Mouse (Mus musculus): Measurements from ENCODE around the gene Snx12.
A peak's percentile ranks its signal among the peaks of the same experiment; 100 is the strongest.

Snx12 gene

GRCm38 (mm10) chrX:101221834-101222795, at the start of gene Snx12:
TSS of gene Snx12 (minus strand) at chrX:101222563.
- DNase-seq = peak; percentile 92

DNA sequence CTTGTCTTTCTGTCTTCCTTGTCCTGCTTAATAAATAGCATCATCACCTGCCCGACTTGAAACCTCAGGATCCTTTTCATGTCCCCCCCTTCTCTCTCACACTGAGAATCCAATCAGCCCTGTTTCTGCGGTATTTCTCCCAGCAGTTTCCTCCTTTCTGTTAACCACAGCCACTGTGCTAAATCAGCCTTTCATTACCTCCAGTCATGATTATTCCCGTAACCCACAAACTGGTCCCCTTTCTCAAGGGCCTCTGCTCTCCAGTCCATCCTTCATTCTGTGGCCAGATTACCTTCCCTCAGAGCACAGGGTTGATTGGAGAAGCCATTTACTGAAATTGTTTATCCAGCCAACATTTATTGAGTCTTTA, 46.4 kb upstream of the Snx12 start, which contains the start of gene Gm20489:
Gene Gm20489 (minus strand): TSS at position 269 of the 370 bp plus-strand sequence.
- no peak for DNase-seq

GRCm38 (mm10) chrX:101268025-101268754, 45.8 kb upstream of the Snx12 start, which contains the start of gene Il2rg:
TSS of gene Il2rg (minus strand) at chrX:101268255.
- peak; percentile 18 for DNase-seq

DNA sequence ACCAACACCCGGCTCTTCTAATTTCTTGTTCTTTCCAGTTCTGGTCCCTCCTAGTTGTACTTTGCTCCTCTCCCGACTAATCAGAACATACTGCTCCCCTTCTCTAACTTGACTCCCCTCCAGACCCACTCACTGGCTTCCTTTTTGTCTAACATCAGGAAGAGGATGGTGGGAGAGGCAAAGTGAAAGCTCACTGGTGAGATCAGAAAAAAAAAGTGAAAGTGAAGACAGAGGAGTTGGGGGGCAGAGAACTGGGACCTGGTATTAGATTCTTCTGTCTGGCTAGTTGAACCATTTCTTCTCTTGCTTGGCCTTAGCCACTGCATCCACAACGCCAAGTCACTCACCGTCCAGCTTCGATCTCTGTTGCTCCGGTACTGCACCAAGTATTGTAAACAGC, 44.3 kb upstream of the Snx12 start:
- DNase-seq = no peak

DNA sequence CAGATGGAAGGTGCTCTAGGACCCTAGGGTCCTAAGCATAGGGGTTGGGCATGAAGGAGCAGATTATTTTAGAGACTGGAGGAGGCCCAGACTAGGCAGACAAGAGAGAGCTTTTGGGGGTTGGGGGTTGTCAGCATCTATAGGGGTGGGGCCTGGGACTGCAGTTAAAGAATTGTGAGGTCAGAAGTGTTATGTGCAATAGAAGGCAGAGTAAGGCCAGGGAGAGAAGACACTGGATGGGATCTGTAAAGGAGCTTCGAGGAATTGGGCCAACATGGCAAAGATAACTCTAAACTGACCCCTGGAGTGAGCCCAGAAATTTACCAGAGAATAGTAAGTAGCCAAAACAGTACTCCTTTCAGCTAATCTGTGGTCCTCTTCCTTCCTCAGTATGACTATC, 41.5 kb upstream of the Snx12 start, which contains the start of gene Gm614:
Gene Gm614 (minus strand): TSS at position 101 of the 400 bp plus-strand sequence.
- no peak for DNase-seq

DNA sequence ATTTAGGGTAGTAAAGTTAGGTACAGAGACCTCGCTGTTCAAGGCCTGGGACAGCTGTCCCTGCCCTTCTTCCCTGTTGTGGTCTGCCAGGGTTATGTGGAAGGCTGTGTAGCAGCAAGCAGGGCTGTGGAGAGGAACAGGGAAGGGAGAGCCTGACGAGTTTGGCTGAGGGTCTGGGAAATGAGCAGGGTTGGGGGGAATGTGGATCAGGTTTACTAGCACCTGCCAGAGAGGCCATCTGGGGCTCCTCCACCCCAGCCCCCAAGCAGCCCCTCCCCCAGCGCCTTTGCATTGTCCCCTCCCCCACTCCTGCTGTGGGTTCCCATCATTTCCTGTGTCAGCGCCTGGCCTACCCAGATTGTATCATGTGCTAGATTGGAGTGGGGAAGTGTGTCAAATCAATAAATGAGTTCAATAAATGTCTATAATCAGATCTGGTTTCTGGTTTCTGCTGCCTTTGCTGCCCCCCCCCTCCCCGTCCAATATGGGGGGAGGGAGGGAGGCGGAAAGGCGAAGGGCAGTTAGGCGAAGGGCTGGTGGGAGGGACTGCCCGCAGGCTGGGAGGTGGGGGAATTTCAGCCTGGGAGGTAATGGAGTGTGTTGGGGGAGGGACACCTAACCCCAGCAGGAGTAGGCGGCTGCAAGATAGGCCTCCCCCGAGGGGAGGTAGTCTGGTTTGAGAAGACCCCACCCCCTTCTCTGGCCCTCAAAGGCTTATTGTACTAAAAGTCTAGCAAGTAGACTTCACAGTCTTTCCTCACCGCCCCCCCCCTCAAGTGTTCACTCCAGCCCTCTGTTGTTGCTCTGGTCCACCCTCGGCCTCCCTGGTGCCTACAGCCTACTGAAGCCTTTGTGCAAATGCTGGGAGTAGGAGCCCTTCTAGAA, 38.3 kb upstream of the Snx12 start:
- no peak for DNase-seq

DNA sequence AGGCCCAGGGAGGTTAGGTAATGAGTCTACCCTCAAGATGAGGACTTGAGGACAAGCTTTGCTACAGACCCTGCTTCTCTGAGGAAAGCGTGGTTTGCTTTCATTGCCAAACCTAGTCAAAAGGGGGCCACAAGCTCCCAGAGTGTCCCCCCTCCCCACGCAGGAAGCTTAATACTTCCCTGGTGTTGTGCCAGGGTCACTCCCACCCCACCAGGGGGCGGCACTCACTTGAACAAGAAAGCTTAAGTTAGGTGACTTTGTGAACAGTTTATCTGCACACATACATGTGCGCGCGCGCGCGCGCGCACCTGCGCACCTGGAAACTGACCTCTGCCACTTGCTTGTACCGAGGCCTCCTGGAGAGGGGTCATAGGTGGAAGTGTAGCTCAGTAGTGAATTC, 34.2 kb upstream of the Snx12 start:
- DNase-seq = peak; percentile 31

GRCm38 (mm10) chrX:101254740-101255139, 32.4 kb upstream of the Snx12 start:
- DNase-seq = no peak

GRCm38 (mm10) chrX:101253952-101254729, 31.8 kb upstream of the Snx12 start, which contains the start of gene Foxo4:
TSS of gene Foxo4 (plus strand) at chrX:101254528.
- DNase-seq = peak; percentile 92

DNA sequence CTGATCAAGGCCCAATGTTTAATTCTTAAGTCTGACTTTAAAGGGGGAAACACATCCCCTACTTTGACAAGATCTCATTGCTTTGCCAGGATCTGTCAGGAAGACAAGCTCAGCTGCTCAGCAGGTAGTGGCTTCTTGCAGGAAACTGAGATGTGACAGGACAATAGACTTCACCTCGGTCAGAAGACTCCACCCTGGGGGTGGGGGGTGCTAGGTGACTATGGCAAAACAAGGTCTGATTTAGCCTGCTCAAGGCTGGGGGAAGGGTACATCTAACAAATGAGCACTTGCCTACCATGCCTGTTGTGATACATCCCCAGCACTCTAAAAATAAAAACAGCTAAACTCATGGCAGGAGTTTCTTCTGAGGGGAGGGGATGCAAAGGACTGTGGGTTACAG, 22.6 kb upstream of the Snx12 start:
- DNase-seq = no peak

DNA sequence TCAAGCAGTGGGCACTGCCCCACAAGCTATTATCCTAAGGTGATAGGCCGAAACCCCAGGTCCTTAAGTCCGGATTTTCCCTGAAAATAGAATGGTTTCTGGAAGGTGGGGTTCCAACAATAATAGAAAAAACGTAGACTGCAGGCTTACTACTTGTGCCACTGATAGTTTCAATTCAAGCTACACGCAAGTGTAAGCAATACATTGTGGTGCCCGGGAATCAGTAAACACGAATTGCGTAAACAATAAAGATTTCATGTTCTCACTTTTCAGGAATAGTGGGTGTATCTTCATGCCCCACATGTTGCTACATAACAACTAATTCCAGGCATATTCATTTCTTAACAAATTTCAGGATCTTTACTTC, 416 bp upstream of the Snx12 start:
- no peak for DNase-seq

DNA sequence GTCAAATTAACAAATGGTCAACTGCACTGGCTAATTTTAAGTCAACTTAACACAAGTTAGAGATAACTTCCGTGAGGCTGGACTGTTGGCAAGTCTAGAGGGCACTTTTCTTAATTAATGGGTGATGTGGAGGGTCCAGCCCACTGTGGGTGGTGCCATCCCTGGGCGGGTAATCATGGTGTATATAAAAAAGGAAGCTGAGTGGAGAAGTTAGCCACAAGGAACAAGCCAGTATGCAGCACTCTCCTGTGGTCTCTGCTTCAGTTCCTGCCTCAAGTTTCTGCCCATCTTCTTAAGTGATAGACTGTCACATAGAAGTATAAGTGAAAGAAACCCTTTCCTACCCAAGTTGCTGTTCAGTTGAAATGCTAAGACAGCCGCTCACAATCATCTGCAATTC, 33.1 kb downstream of the Snx12 start:
- DNase-seq = no peak

- DNase-seq = no peak
These were observed 34.7 kb downstream of the Snx12 start for GRCm38 (mm10) chrX:101187647-101188046.

- DNase-seq = no peak
These were observed 49.0 kb downstream of the Snx12 start for GRCm38 (mm10) chrX:101173388-101173787.

GRCm38 (mm10) chrX:101168425-101168824, 53.9 kb downstream of the Snx12 start:
- no peak for DNase-seq

DNA sequence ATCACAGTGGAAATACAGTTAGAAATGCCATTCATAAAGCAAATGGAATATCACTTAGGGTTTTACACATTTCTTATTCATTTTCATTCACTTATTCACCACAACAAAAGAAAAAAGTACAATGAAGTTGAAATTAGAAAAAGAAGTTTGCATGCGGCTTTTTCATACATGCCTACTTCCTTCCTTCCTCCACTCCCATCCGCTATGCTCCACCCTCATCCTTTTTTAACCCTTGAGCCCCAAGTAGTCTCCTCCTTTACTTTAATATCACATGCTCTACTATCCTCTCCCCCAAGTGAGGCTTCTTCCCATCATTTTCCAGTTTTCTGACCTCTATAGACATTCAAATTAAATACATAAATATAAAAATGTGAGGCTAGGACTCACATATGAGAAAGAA, 58.6 kb downstream of the Snx12 start:
- DNase-seq = no peak

DNA sequence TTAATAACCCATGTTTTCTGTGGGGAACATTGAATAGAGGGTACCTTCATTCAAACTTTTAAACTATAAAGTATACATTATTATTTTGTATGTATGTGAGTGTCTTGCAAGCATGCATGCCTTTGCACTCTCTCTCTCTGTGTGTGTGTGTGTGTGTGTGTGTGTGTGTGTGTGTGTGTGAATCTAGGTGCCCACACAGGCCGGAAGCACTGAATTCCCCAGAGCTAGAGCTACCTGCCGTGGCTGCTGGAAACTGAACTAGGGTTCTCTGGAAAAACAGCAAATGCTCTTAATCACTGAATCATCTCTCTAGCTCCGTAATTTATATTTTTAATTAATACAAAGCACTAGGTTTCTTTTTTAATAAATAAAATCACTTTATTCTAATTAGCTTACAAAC, 59.1 kb downstream of the Snx12 start:
- peak; percentile 1 for DNase-seq

DNA sequence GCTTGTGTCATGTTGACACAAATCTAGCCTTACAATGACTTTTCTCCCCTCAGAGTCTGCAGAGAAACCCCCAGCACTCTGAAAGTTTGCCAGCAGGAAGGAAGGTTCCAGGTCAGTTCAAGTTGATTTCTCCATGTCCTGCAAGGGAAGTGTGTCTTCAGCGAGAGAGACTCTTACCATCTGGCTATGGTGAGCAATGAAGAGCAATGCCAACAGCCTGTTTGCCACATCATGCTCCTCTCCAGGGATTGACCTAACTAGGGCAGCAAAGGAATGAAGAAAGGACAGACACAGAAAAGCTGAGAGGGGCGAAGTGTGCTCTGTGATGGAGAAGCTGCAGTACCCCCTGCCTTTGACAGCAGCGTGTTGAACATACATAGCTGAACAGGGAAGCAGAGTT, 59.8 kb downstream of the Snx12 start:
- DNase-seq = peak; percentile 1

GRCm38 (mm10) chrX:101157488-101157887, 64.9 kb downstream of the Snx12 start:
- DNase-seq = no peak

- no peak for DNase-seq
These were observed 66.0 kb downstream of the Snx12 start for GRCm38 (mm10) chrX:101156369-101156768.

DNA sequence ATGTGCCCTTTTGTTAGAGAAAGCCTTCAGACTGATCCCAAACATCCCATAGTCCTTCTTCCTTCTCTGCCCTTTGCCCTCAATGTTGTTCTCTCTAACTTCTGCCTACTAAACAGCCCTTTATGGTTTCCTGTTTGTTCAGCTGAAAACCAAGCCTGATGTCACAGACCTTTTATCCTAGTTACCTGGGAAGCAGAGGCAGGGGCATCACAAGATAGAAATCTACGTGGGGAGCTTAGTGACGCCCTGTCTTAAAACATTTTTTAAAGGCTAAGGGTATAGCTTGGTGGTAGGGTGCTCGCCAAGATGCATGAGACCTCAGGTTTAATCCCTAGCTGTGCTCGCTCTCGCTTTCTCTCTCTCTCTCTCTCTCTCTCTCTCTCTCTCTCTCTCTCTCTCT, 74.9 kb downstream of the Snx12 start:
- DNase-seq = no peak

Measured in lung, postnatal 10 days (tissue).